Mouse (Mus musculus): ENCODE data around the gene Stim2. TPM values are rescaled to one million over a fixed set of nuclear protein-coding genes. Genes with fewer than 3 reads are reported as not detected.

Gene Stim2
- polyA plus RNA-seq (2017; shearing (Covaris generic)): 60.2 TPM

GRCm38 (mm10) chr5:53998146-53998742, at the start of gene Stim2:
Stim2 (plus strand) TSS chr5:53998499.

Other genes with a start within 250 kb of the Stim2 start
- 9.0 TPM for gene Tbc1d19, start 188.9 kb upstream of the Stim2 start, polyA plus RNA-seq (2017; shearing (Covaris generic))

All from effector memory CD4-positive, alpha-beta T cell, adult 5 months (primary cell).